Mouse (Mus musculus): ENCODE results near the gene Cfap77. TPM values are rescaled to one million over a fixed set of nuclear protein-coding genes. Genes with fewer than 3 reads are reported as not detected.

The Cfap77 gene
- polyA plus RNA-seq, 1 experiment: not detected

DNA sequence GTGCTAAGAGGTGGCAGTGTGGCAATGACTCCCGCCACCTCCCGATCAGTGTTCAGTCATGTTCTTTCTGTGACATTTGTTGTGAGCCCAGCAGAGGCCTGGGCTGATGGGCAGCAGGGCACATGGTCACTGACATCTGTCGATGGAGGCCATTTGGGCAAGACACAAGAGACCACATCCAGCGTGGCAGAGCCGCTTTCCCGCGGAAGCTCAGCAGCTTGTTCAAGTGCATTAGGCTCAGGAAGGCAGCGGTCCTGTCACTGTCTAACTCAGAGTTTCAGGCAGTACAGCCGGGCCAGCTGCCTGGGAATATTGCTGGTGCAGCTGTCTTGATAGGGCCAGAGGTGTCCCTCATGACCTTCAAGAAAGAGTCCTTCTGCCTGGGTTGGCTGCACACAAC, 100.3 kb downstream of the Cfap77 start:
- Histone ChIP-seq H3K4me3 (ENCODE audit: insufficient read depth, low read length) (no peak overlapping the region), H3K27ac (ENCODE audit: insufficient read depth, low read depth, low read length) (no peak overlapping the region), H3K4me1 (ENCODE audit: control insufficient read depth, insufficient read depth, low read length) (no peaks in the 10 kb centered on the region)
- TF ChIP-seq CTCF (IDR thresholded peaks at IDR 0.05; ENCODE audit: low read depth, low read length) (no peak), POLR2A (IDR thresholded peaks at IDR 0.05; ENCODE audit: borderline replicate concordance, low read depth, low read length) (no peak)

DNA sequence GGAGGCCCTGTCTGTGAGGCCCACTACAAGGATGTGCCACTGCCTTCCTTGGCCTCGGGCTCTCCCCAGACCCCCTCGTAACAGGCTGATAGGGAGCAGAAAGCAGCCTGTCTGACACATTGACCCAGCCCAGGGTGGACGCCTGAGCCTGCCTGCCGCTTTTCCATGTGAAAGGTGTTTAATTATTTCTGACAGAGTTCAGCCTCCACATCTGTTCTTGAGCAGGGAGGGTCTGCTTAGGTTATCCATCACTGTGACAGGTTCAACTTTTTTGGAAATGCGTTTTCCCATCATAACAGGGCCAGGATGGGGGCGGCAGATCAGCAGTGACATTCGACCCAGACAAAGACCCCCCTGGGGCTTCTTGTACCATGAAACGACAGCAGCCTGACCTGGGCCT, 101.9 kb downstream of the Cfap77 start:
- Histone ChIP-seq H3K27ac (ENCODE audit: insufficient read depth, low read depth, low read length) (no peak overlapping the region), H3K4me3 (ENCODE audit: insufficient read depth, low read length) (no peak overlapping the region), H3K4me1 (ENCODE audit: control insufficient read depth, insufficient read depth, low read length) (no peaks in the 10 kb centered on the region)
- TF ChIP-seq CTCF (IDR thresholded peaks at IDR 0.05; ENCODE audit: low read depth, low read length): no peak
- TF ChIP-seq POLR2A (IDR thresholded peaks at IDR 0.05; ENCODE audit: borderline replicate concordance, low read depth, low read length): no peak

DNA sequence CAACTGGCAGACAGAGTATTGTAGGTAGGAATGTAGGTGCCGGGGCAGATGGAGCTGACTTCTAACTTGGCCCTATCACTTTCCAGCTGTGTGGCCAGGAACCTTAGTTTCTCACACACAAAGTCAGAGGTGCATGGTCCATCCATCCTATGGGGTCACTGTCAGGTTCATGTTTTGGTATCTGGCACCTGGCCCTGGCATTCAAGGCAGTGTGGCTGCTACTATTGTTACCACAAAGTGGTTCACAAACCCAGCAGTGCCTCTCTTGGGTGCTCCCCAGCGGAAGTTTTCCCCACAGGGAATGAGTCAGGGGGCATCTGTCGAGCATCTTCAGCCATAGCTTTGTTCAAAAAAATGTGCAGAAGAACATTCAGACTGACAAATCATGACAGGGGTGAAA, 108.6 kb downstream of the Cfap77 start:
- no peaks in the 10 kb centered on the region for H3K4me1 ChIP-seq (ENCODE audit: control insufficient read depth, insufficient read depth, low read length)
- no peak for TF ChIP-seq CTCF (IDR thresholded peaks at IDR 0.05; ENCODE audit: low read depth, low read length)
- no peak for TF ChIP-seq POLR2A (IDR thresholded peaks at IDR 0.05; ENCODE audit: borderline replicate concordance, low read depth, low read length)
- no peak overlapping the region for H3K4me3 ChIP-seq (ENCODE audit: insufficient read depth, low read length)
- H3K27ac ChIP-seq (ENCODE audit: insufficient read depth, low read depth, low read length): no peak overlapping the region

DNA sequence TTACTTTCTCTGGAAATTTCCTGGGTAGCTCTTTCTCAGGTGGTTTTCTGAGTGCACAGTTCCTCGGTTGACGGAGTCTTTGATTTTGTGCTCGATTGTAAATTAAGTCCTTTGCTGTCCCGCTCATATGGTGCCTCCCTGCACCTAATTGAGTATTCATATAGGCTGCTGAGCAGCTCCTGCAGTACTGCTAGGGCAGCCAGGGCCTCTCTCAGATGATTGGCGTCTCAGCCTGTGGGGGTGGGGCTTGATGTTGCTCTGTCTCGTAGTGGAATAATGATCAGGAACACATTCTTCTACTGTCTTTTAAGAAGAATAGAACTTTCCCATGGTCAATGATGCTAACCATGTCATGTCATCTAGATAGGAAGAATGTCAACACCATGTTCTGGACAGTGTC, 109.5 kb downstream of the Cfap77 start:
- Histone ChIP-seq H3K27ac (ENCODE audit: insufficient read depth, low read depth, low read length) (no peak overlapping the region), H3K4me1 (ENCODE audit: control insufficient read depth, insufficient read depth, low read length) (no peaks in the 10 kb centered on the region), H3K4me3 (ENCODE audit: insufficient read depth, low read length) (no peak overlapping the region)
- TF ChIP-seq POLR2A (IDR thresholded peaks at IDR 0.05; ENCODE audit: borderline replicate concordance, low read depth, low read length) (no peak), CTCF (IDR thresholded peaks at IDR 0.05; ENCODE audit: low read depth, low read length) (no peak)

DNA sequence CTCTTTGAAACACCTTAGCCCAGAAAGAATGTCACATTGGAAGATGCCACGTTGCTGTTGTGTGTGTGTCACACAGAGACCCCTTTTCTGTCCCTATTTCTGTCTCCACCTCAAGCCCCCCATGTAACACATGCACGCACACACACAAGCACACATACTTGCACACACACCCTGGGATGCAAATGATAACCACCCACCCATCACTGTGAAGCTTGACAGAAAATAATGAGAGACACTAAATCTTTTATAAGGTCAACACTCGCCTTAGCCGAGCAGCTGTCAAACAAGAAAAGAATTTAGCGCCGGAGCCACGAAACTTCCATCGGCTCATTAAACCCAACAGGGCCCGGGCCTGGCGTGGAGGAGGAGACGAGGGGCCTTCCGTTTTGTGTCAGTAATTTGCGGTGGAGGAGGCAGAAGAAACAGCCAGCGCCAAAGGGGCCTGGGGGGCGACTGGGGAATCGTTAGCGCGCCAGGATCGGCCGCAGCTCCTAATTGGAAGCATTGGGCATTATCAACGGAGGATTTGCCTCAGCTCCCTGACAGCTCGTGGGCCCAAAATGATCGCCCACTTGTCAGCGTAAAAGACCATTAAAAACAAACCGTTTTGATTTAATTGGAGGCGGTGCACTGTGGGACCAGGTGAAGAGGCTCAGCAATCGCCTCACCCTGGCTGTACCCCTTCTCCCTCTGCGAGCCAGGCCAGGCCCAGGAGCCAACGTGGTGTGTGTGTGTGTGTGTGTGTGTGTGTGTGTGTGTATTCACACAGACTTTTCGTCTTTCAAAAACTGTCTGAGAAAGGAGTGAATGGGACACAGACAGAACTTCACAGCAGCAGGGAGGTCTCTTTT, 111.0 kb downstream of the Cfap77 start:
- H3K4me3 ChIP-seq (ENCODE audit: insufficient read depth, low read length): no peak overlapping the region
- no peak overlapping the region for H3K27ac ChIP-seq (ENCODE audit: insufficient read depth, low read depth, low read length)
- H3K4me1 ChIP-seq (ENCODE audit: control insufficient read depth, insufficient read depth, low read length): no peaks in the 10 kb centered on the region
- TF ChIP-seq CTCF (IDR thresholded peaks at IDR 0.05; ENCODE audit: low read depth, low read length): no peak
- TF ChIP-seq POLR2A (IDR thresholded peaks at IDR 0.05; ENCODE audit: borderline replicate concordance, low read depth, low read length): no peak

DNA sequence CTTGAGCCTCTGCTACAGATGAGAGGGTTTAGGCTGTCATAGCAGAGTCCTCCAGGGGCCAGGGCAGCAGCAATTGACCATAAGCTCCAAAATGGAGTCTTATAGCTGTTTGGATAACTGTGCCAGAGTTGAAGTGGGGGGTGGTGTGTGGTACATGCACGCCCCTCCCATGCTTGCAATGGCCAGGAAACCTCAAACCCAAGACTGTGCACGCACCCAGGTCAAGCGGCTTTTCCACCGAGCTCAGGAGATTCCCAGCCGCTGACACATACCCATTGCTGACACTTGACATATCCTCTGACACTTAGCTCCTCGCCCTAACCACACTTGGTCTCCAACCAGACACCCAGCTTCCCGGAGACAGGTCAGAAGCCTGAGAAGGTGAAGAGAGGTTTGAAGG, 115.9 kb downstream of the Cfap77 start:
- no peak overlapping the region for H3K27ac ChIP-seq (ENCODE audit: insufficient read depth, low read depth, low read length)
- no peak overlapping the region for H3K4me3 ChIP-seq (ENCODE audit: insufficient read depth, low read length)
- TF ChIP-seq CTCF (IDR thresholded peaks at IDR 0.05; ENCODE audit: low read depth, low read length) (no peak), POLR2A (IDR thresholded peaks at IDR 0.05; ENCODE audit: borderline replicate concordance, low read depth, low read length) (no peak)
- H3K4me1 ChIP-seq (ENCODE audit: control insufficient read depth, insufficient read depth, low read length): no peaks in the 10 kb centered on the region

DNA sequence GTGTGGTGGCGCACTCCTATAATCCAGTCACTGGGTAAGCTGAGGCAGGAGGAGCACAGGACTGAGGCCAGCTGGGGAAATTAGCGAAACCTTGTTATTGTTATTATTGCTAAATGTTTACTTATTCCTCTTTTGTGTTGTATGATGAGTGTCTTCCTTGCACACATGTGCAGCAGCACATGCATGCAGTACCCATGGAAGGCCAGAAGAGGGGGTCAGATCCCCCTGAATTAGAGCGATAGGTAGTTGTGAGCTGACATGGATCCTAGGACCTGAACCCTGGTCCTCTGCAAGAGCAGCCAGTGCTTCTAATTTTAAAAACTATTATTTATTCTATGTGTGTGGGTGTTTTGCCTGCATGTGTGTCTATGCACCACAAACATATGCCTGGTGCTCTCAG, 124.3 kb downstream of the Cfap77 start:
- Histone ChIP-seq H3K27ac (ENCODE audit: insufficient read depth, low read depth, low read length) (no peak overlapping the region), H3K4me3 (ENCODE audit: insufficient read depth, low read length) (no peak overlapping the region), H3K4me1 (ENCODE audit: control insufficient read depth, insufficient read depth, low read length) (no peaks in the 10 kb centered on the region)
- TF ChIP-seq CTCF (IDR thresholded peaks at IDR 0.05; ENCODE audit: low read depth, low read length) (no peak), POLR2A (IDR thresholded peaks at IDR 0.05; ENCODE audit: borderline replicate concordance, low read depth, low read length) (no peak)

DNA sequence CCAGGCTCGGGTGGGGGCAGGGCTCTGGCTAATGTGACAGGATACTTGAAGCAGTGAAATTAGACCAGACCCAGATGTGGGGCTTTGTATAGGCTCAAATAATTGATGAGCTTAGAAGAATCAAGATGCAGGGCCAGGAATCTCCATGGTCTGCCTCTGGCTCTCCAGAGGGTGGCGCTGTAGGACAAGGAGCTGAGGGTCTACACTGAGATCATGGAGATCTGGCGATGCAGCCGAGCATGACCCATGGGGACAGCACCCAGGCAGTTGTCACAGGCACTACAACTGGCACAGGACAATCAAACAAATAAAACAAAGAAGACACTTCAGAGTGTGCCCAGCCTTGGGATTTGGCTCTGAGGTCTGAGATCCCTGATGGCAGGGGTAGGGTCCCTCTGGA, 131.0 kb downstream of the Cfap77 start:
- H3K27ac ChIP-seq (ENCODE audit: insufficient read depth, low read depth, low read length): no peak overlapping the region
- TF ChIP-seq POLR2A (IDR thresholded peaks at IDR 0.05; ENCODE audit: borderline replicate concordance, low read depth, low read length): no peak
- peak; percentile 68 for TF ChIP-seq CTCF (IDR thresholded peaks at IDR 0.05; ENCODE audit: low read depth, low read length)
- H3K4me1 ChIP-seq (ENCODE audit: control insufficient read depth, insufficient read depth, low read length): no peaks in the 10 kb centered on the region
- H3K4me3 ChIP-seq (ENCODE audit: insufficient read depth, low read length): no peak overlapping the region

DNA sequence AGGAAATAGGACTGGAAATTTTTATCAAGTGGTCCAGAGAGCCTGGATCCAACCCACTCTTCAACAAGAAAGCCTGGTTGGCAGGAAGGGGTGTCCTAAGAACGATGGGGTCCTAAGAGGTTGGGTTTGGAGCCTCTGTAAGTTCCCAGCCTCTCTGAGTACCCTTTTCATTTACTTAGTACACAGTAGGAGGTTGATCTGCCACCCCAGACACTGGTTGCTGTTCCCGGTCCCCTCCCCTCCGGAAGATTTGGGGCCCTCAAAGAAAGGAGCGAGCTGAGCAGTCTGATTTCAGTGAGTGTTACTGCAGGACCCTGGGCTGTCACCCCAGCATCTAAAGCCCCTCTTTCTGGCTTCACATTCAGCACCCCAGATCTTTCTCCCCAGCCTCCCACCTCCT, 135.9 kb downstream of the Cfap77 start:
- Histone ChIP-seq H3K4me3 (ENCODE audit: insufficient read depth, low read length) (no peak overlapping the region), H3K4me1 (ENCODE audit: control insufficient read depth, insufficient read depth, low read length) (no peaks in the 10 kb centered on the region), H3K27ac (ENCODE audit: insufficient read depth, low read depth, low read length) (no peak overlapping the region)
- TF ChIP-seq CTCF (IDR thresholded peaks at IDR 0.05; ENCODE audit: low read depth, low read length) (no peak), POLR2A (IDR thresholded peaks at IDR 0.05; ENCODE audit: borderline replicate concordance, low read depth, low read length) (no peak)

DNA sequence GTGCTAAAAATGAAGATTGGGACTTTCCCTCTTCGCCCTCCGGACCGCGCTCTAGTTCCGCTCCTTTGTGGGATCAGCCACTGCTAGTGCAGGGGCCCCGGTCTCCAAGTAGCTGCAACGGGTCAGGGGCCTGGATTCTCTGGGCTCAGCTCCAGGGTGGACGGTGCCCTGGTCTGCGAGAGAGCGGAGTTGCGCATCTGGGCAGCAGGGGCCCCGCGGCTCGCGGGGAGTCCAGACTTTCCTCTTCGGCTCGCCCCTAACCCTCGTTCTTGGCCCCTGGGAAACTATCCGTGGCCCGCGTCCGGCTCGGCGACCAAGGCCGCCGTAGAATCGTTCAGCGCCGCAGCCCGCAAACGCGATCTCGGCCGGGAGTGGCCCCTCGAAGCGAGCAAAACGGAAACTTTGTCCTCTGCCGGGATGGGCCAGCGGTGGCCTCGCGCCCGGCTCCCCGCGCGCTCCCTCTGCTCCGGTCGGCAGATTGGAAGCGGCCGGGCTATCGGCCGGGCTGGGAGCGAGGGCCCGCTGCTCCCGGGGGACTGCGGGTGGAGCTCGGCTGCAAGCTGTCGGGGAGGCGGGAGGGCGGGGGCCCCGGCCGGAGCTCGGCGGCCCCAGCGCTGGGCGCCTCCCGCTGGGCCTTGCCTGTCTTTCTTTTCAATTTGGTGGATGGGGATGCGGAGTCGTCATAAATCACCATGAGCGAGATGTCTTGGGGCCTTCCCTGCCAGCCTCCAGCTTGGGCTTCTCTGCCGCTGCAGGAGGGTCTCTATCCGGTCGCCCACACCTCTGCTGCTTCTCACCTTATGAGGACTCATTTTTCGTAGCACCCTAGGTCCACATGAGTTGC, 137.1 kb downstream of the Cfap77 start:
- Histone ChIP-seq H3K4me3 (ENCODE audit: insufficient read depth, low read length) (peak overlapping the region; percentile 22; the same call in 1 of the 2 replicates), H3K27ac (ENCODE audit: insufficient read depth, low read depth, low read length) (no peak overlapping the region)
- no peak for TF ChIP-seq POLR2A (IDR thresholded peaks at IDR 0.05; ENCODE audit: borderline replicate concordance, low read depth, low read length)
- no peak for TF ChIP-seq CTCF (IDR thresholded peaks at IDR 0.05; ENCODE audit: low read depth, low read length)

More for the DNA sequence above, 137.1 kb downstream of the Cfap77 start:
- H3K4me1 ChIP-seq (ENCODE audit: control insufficient read depth, insufficient read depth, low read length): no peaks in the 10 kb centered on the region
